Mouse (Mus musculus) G1E (cell line): ENCODE data around the gene Rfx8.

Experiments
- CTCF ChIP-seq: IDR thresholded peaks from 2 replicates; pipeline ENCODE4 v1.5.1; 2012; ENCODE audit warnings: low read depth, low read length, inconsistent platforms, mixed read lengths
- GATA1 ChIP-seq: IDR thresholded peaks from 2 replicates; pipeline ENCODE4 v1.6.1; 2012; ENCODE audit warnings: borderline replicate concordance, low read length, inconsistent platforms, mixed read lengths
- POLR2AphosphoS5 ChIP-seq: IDR thresholded peaks from 2 replicates; pipeline ENCODE4 v1.6.1; 2012; ENCODE audit warnings: low read depth, low read length, inconsistent platforms; ENCODE audit not compliant: insufficient replicate concordance
- TAL1 ChIP-seq: conservative IDR thresholded peaks from 2 replicates; pipeline ENCODE4 v1.6.1; 2012; ENCODE audit warnings: low read depth, low read length, inconsistent platforms, mixed read lengths

- no peak for TF ChIP-seq GATA1
- no peak for TF ChIP-seq CTCF
- TF ChIP-seq TAL1 = no peak
- no peak for TF ChIP-seq POLR2AphosphoS5
Measured at GRCm38 (mm10) chr1:39676221-39676876, 44.4 kb downstream of the Rfx8 start.
